Mouse (Mus musculus) hindbrain, embryonic 10.5 days (tissue): ENCODE measurements at regions not wholly inside any gene's neighbourhood (a gene's known extent, or its start where the extent isn't known, plus 50 kb on each side); places are given as distances from the start of the nearest gene placed in this dataset.
"Not testable (repeated sequence)": the region's sequence is repeated elsewhere in the genome, so short reads cannot be mapped to it uniquely, and the experiment has no call there.

Experiments
- DNase-seq: peaks from one replicate; pipeline ENCODE4 v3.0.0-alpha.2; 2017; ENCODE audit warnings: low spot score
- H3K27ac ChIP-seq: fragments of 300-500 bp; sonication (generic); 2 replicates; pipeline ENCODE4 v1.5.1; 2016; ENCODE audit warnings: mild to moderate bottlenecking, moderate library complexity
- H3K27me3 ChIP-seq: fragments of 300-500 bp; sonication (generic); 2 replicates; pipeline ENCODE4 v1.6.1; 2016; ENCODE audit warnings: mild to moderate bottlenecking; ENCODE audit not compliant: poor library complexity, insufficient read depth, severe bottlenecking
- H3K36me3 ChIP-seq: fragments of 300-500 bp; sonication (generic); 2 replicates; pipeline ENCODE4 v1.6.1; 2016; ENCODE audit warnings: mild to moderate bottlenecking, moderate library complexity
- H3K4me1 ChIP-seq: fragments of 300-500 bp; sonication (generic); replicated peaks from 2 replicates; pipeline ENCODE4 v1.6.1; 2016; ENCODE audit warnings: mild to moderate bottlenecking
- H3K4me3 ChIP-seq: fragments of 300-500 bp; sonication (generic); 2 replicates; pipeline ENCODE4 v1.5.1; 2016; ENCODE audit warnings: mild to moderate bottlenecking, moderate library complexity
- H3K9me3 ChIP-seq: fragments of 300-500 bp; sonication (generic); 2 replicates; pipeline ENCODE4 v1.6.1; 2016; ENCODE audit warnings: mild to moderate bottlenecking, moderate library complexity
- whole genome bisulfite sequencing: fragments of 180-500 bp; shearing (Covaris S2); methylation state at CpG from one replicate; pipeline ENCODE4 v1.1.7; 2016; 5-methylcytosine and 5-hydroxymethylcytosine counted together

- no peaks in the 10 kb centered on the region for H3K9me3 ChIP-seq
- H3K27ac ChIP-seq: no peak overlapping the region
- H3K36me3 ChIP-seq: no peaks in the 10 kb centered on the region
- WGBS: 26% methylated on average over 3 of the region's 3 CpGs
- H3K27me3 ChIP-seq: peaks cover 6% of the 10 kb centered on the region; the same call in 1 of the 2 replicates
- H3K4me3 ChIP-seq: no peak overlapping the region
- DNase-seq: no peak
- peaks cover 5% of the 10 kb centered on the region for H3K4me1 ChIP-seq
Observed at GRCm38 (mm10) chr2:114384566-114384965, 183.3 kb upstream of the Zfp770 start.

- DNase-seq: no peak
- H3K27ac ChIP-seq: no peak overlapping the region
- no peaks in the 10 kb centered on the region for H3K9me3 ChIP-seq
- H3K36me3 ChIP-seq: no peaks in the 10 kb centered on the region
- no peaks in the 10 kb centered on the region for H3K4me1 ChIP-seq
- no peak overlapping the region for H3K4me3 ChIP-seq
- WGBS: 85% methylated on average over 1 of the region's 1 CpGs
- peaks cover 7% of the 10 kb centered on the region; the same call in 1 of the 2 replicates for H3K27me3 ChIP-seq
Observed at GRCm38 (mm10) chr2:114378844-114379533, 177.7 kb upstream of the Zfp770 start.

- Histone ChIP-seq H3K27me3 (no peaks in the 10 kb centered on the region), H3K4me3 (no peak overlapping the region), H3K9me3 (no peaks in the 10 kb centered on the region), H3K4me1 (no peaks in the 10 kb centered on the region), H3K36me3 (no peaks in the 10 kb centered on the region), H3K27ac (no peak overlapping the region)
- no peak for DNase-seq
- 86% methylated on average over 7 of the region's 7 CpGs for WGBS
Observed at GRCm38 (mm10) chr2:114373476-114373875, 172.2 kb upstream of the Zfp770 start.

DNA sequence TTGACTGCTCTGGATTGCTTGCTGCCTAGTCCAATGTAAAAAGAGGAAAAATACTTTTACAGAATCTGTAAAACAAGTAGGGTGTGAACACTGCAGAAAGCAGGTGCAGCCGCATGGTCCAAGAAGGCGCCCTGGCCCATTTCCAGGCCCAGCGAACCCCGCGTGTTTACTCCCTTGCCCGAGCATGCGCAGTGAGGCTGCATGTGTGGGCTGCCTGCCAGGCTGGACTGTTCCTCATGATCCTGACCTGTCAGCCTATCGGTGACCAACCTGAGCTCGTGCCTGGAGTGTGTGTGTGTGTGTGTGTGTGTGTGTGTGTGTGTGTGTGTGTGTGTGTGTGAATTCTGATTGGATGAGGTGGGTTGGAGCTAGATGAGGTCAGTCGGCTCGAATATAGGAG lies 152.6 kb upstream of the Zfp770 start:
- not testable (repeated sequence) for DNase-seq, H3K4me1 ChIP-seq, H3K9me3 ChIP-seq, H3K4me3 ChIP-seq, H3K36me3 ChIP-seq, H3K27me3 ChIP-seq, H3K27ac ChIP-seq
- WGBS: 90% methylated on average over 11 of the region's 11 CpGs

DNA sequence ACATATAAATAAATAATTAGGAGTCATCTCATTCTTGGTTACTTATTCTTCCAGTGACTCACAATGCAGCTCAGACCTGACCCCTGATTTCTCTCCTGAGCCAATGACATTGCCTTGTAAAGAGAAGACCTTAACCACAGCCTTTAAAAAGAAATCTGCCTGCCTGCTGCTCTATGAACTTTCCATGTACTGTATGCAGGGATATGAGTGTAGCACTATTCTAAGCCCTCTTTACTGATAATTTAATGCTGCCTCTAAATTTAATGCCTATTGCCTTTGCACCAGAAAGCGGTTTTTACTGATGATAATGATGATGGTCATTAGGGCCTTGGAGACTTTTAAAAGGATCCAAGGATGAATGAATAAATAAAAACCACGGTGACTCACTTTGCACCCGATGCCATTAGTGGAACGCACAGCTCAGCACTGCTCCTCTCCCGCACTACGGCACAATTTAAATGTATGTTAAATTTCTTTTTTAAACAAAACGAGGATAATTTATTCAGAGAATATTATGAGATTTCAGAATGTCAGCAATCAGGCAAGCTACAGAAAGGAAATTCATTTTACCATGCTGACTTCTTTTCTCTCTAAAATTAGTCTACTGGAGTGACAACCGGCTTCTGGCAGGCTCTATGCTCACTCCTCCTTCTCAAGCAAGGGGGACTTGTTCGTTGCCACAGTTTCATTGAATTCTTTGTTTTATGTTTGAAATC lies 139.5 kb upstream of the Zfp770 start:
- Histone ChIP-seq H3K27me3 (no peaks in the 10 kb centered on the region), H3K27ac (no peak overlapping the region), H3K36me3 (no peaks in the 10 kb centered on the region), H3K4me1 (no peaks in the 10 kb centered on the region), H3K9me3 (no peaks in the 10 kb centered on the region), H3K4me3 (no peak overlapping the region)
- 91% methylated on average over 9 of the region's 9 CpGs for WGBS
- no peak for DNase-seq

DNA sequence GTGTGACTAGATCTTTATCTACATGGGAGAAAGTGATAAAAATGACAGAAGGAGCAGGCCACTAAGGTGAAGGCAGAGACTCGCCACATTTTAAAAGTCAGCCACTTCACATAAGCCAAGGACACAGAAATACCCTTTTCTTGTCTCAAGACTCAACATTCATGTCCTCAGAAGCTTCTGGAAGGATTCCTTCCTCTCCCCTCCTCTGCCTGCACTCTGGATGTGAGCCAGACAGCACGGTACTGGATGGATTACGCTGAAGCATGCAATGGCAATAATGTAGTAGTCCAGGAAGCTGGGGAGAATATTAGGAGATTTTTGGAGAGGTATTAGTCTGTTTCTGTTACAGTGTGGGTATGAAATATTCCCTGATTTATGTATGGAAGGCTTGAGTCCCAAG lies 100.5 kb upstream of the Zfp770 start:
- Histone ChIP-seq H3K9me3 (no peaks in the 10 kb centered on the region), H3K4me3 (no peak overlapping the region), H3K27ac (no peak overlapping the region), H3K27me3 (no peaks in the 10 kb centered on the region), H3K4me1 (no peaks in the 10 kb centered on the region), H3K36me3 (no peaks in the 10 kb centered on the region)
- no peak for DNase-seq
- 91% methylated on average over 3 of the region's 3 CpGs for WGBS

DNA sequence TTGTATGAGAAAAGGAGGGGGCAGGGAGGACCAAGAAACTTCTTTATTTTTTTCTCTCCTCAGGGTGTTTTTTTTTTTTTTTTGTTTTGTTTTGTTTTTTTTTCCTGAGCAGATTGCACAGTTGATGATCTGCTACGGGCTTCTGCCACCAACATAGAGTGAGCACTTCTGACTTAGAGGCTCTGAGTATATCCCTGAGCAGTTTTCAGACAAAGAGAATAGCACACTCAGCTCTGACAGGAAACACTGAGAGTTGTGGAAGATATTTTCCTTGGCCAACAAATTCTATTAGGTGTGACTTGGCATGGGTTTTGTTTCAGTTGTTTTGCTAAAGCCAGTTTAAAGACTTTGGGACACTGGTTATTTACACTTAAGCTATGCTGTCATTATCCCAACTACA lies 93.8 kb upstream of the Zfp770 start:
- no peak for DNase-seq
- H3K27ac ChIP-seq: no peak overlapping the region
- no peaks in the 10 kb centered on the region for H3K4me1 ChIP-seq
- H3K27me3 ChIP-seq: no peaks in the 10 kb centered on the region
- no peak overlapping the region for H3K4me3 ChIP-seq
- no peaks in the 10 kb centered on the region for H3K9me3 ChIP-seq
- 67% methylated on average over 1 of the region's 1 CpGs for WGBS
- H3K36me3 ChIP-seq: no peaks in the 10 kb centered on the region

- 87% methylated on average over 5 of the region's 5 CpGs for WGBS
- DNase-seq: no peak
- Histone ChIP-seq H3K4me3 (no peak overlapping the region), H3K4me1 (no peaks in the 10 kb centered on the region), H3K27ac (no peak overlapping the region), H3K9me3 (no peaks in the 10 kb centered on the region), H3K27me3 (no peaks in the 10 kb centered on the region), H3K36me3 (no peaks in the 10 kb centered on the region)
Observed at GRCm38 (mm10) chr2:114291387-114291786, 90.1 kb upstream of the Zfp770 start.

DNA sequence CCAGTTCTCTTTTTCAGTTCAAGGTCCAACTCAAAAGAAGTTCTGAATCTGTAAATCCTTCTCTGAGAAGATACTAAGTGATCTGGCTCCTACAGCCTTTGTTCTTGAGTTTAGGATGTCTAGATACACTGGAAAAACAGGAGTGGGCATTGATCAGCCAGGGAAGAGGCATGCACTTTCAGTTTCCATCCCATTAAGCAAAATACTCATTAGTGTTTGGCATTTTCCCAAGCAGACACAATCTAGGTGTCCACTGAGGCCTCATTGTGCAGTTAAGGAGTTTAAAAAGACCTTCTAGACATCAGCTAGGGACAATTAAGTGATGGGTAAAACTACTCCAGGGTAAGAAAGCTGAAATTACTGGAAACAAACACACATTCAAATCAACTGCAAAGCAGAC lies 74.3 kb upstream of the Zfp770 start:
- no peaks in the 10 kb centered on the region for H3K9me3 ChIP-seq
- no peaks in the 10 kb centered on the region for H3K36me3 ChIP-seq
- H3K4me3 ChIP-seq: no peak overlapping the region
- no peak for DNase-seq
- no peak overlapping the region for H3K27ac ChIP-seq
- H3K27me3 ChIP-seq: no peaks in the 10 kb centered on the region
- no peaks in the 10 kb centered on the region for H3K4me1 ChIP-seq

DNA sequence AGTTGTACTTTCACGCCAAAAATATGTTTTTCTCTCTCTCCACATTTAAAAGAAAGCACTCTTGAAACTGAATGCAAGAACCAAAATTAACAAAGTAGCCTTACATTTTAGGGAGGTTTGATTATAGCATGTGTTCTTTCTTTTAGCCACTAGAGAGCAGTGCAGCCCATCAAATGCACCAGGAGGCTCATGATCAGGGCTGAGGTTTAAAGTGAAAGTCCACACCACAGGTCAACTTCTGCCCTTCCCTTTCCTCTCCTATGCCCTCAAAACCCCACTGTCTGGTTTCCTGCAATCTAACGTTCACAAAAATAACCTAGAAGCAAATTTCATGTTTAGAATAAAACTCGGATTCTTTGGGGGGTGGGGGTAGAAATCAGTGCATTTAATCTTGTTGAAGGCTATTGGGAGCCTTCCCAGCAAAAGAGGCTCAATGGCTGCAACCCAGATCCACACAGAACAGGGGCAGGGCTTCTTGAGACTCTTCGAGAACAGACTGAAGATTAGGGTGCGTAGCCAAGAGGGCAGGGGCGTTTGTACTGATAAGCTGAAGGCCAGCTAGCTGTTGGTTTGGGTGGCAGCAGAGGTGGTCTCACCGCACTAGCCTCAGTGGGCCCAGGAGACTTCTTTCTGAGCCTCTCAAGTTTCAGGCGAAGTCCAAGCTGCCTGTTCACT lies 59.3 kb upstream of the Zfp770 start:
- peak; percentile 41 for DNase-seq
- no peaks in the 10 kb centered on the region for H3K27me3 ChIP-seq
- no peaks in the 10 kb centered on the region for H3K36me3 ChIP-seq
- H3K9me3 ChIP-seq: no peaks in the 10 kb centered on the region
- 0 out of 2 replicates have a peak overlapping the region, but pooled peaks have one; percentile 54 for H3K27ac ChIP-seq
- H3K4me1 ChIP-seq: peaks cover 7% of the 10 kb centered on the region; the same call in 1 of the 2 replicates
- H3K4me3 ChIP-seq: no peak overlapping the region
- WGBS: 44% methylated on average over 8 of the region's 8 CpGs

DNA sequence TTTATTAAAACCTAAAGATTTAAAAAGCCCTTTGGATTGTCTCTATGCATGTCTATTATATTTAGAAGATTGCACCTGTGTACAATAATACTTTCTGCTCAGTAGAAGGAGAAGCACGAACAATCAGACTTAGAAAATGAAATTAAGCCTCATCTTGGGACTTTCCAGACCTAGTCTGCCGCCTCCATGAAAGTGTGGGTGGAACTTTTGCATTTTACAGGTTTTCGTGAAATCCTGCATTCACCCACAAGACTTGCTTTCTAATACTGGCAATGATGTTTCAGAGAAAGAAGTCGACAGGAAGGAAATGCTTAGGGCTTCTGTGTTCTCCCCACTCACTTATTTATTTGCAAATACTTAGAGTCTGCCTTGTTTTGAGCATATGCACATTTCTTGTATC lies 58.3 kb upstream of the Zfp770 start:
- H3K36me3 ChIP-seq: no peaks in the 10 kb centered on the region
- no peak overlapping the region for H3K27ac ChIP-seq
- WGBS: 73% methylated on average over 4 of the region's 4 CpGs
- H3K9me3 ChIP-seq: no peaks in the 10 kb centered on the region
- H3K4me1 ChIP-seq: peaks cover 7% of the 10 kb centered on the region; the same call in 1 of the 2 replicates
- DNase-seq: no peak
- no peak overlapping the region for H3K4me3 ChIP-seq
- no peaks in the 10 kb centered on the region for H3K27me3 ChIP-seq
